Mouse (Mus musculus) hindbrain, embryonic 14.5 days (tissue): ENCODE measurements at regions not wholly inside any gene's neighbourhood (a gene's known extent, or its start where the extent isn't known, plus 50 kb on each side); places are given as distances from the start of the nearest gene placed in this dataset.
A peak's percentile ranks its signal among the peaks of the same experiment; 100 is the strongest.

Experiments
- ATAC-seq: fragments of 200-750 bp; cut with Nextera tagmentation; 2 replicates; pipeline ENCODE4 v1.8.0; 2017; ENCODE audit warnings: moderate number of reproducible peaks, mild to moderate bottlenecking, moderate TSS enrichment, moderate library complexity; ENCODE audit not compliant: low FRiP score
- DNase-seq: peaks from one replicate; pipeline ENCODE4 v3.0.0-alpha.2; 2015; ENCODE audit warnings: low spot score
- H3K27ac ChIP-seq: fragments of 300-500 bp; sonication (generic); 2 replicates; pipeline ENCODE4 v1.5.1; 2014; ENCODE audit warnings: mild to moderate bottlenecking, moderate library complexity
- H3K27me3 ChIP-seq: fragments of 300-500 bp; sonication (generic); 2 replicates; pipeline ENCODE4 v1.6.1; 2014; ENCODE audit warnings: mild to moderate bottlenecking, low read length, mixed read lengths; ENCODE audit not compliant: control insufficient read depth, insufficient read depth
- H3K36me3 ChIP-seq: fragments of 300-500 bp; sonication (generic); replicated peaks from 2 replicates; pipeline ENCODE4 v1.6.1; 2014; ENCODE audit not compliant: control insufficient read depth, insufficient read depth
- H3K4me1 ChIP-seq: fragments of 300-500 bp; sonication (generic); replicated peaks from 2 replicates; pipeline ENCODE4 v1.6.1; 2014; ENCODE audit warnings: antibody characterized with exemption, low read length, mixed read lengths; ENCODE audit not compliant: control insufficient read depth, insufficient read depth
- H3K4me2 ChIP-seq: fragments of 300-500 bp; sonication (generic); replicated peaks from 2 replicates; pipeline ENCODE4 v1.6.1; 2014; ENCODE audit warnings: mild to moderate bottlenecking, moderate library complexity
- H3K4me3 ChIP-seq: fragments of 300-500 bp; sonication (generic); replicated peaks from 2 replicates; pipeline ENCODE4 v1.5.1; 2014; ENCODE audit warnings: mild to moderate bottlenecking, low read length
- H3K9ac ChIP-seq: fragments of 300-500 bp; sonication (generic); 2 replicates; pipeline ENCODE4 v1.6.1; 2014
- H3K9me3 ChIP-seq: fragments of 300-500 bp; sonication (generic); 2 replicates; pipeline ENCODE4 v1.6.1; 2016; ENCODE audit warnings: low read length; ENCODE audit not compliant: control insufficient read depth
- WGBS: fragments of 180-500 bp; shearing (Covaris S2); extraction: QIAGEN DNeasy Blood & Tissue Kit; methylation state at CpG from one replicate; pipeline ENCODE4 v1.1.7; 2014; 5-methylcytosine and 5-hydroxymethylcytosine counted together

DNA sequence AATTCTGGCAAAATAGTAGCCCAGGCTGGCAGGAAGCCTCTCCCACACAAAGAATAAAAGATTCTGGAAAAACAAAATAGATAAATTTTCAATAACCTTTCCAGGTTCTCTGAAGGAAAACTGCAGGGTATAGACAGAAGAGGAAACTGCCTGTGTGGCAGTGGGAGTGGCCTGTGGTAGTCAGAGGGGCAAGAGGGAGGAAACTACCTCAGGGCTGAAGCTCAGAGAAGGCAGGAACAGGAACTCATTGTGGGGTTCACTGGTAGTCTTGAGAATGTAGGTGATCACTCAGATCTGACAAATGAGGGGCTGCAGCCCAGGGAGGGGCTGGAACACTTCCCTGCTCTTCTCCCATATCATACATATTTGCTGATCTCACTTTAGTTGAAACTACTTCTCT is 118.0 kb upstream of the Ufm1 start:
- ATAC-seq (no peak), DNase-seq (no peak)
- H3K27ac ChIP-seq = no peak overlapping the region
- H3K4me2 ChIP-seq = no peak overlapping the region
- H3K27me3 ChIP-seq = no peaks in the 10 kb centered on the region
- H3K36me3 ChIP-seq = no peaks in the 10 kb centered on the region
- H3K4me3 ChIP-seq = no peak overlapping the region
- H3K9ac ChIP-seq = no peak overlapping the region
- no peaks in the 10 kb centered on the region for H3K9me3 ChIP-seq
- no peaks in the 10 kb centered on the region for H3K4me1 ChIP-seq

DNA sequence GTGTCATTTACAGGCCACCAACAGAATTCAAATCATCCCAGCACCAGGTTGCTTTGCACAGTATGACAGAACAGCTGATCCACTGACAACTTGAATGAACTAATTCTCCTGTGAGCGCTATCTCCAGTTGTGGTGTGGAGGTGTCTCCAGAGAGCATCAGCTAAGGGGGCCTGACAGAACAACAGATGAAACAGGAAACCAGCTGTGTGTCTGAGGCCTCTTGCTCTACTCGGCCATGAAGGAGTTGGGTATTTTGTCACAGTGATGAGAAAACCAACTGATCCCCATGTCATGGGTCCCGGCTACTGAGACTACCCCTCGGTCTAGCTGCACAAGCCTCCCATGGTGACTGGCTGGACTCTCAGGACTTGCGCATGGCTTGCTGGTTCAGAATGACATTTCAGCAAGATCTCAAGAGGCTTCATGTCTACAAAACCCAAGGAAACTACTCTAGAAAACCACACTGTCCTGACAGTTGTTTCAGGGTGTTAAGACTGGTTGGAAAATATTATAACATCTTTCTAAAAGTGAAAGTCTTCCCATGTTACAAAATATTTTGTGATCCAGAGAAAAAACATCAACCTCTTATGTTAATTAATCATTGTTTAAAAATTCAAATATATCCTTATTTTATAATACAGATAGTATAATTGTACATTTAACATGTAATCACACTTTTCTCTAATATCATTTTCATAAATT is 113.9 kb upstream of the Ufm1 start:
- WGBS = 74% methylated on average over 5 of the region's 5 CpGs

DNA sequence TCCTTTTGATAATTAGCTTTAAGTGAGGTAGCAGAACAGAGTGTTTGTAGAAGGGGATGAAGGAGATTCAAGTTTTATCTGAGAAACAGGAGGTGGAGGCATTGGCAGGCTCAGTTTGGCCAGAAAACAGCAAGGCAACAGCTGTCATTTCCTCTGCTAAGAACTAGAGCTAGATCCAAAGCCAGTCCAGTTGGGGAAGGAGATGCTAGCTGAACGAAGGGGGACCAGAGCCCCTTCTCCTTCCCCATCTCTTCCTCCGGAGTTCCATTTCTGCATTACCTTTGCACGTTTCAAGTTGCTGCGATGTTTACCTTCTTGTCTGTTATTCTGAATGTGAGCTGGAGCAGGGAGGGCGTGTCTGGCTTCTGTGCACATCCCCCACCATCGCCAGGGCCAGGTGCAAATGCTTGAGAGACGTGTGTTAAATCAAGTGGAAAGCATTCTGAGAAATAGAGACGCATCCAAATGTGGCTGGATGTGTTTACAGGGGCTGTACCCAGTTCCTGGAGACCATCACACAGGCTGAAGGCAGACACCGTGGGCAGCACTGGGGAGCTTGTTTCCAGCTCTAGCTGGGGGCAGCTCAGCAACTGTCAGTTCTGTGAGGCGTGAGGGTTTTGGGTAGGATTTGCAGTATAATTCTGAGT is 111.4 kb upstream of the Ufm1 start:
- no peak overlapping the region for H3K9ac ChIP-seq
- H3K4me2 ChIP-seq = no peak overlapping the region
- 43% methylated on average over 10 of the region's 10 CpGs for WGBS
- no peak for ATAC-seq
- no peaks in the 10 kb centered on the region for H3K27me3 ChIP-seq
- no peaks in the 10 kb centered on the region for H3K9me3 ChIP-seq
- no peak overlapping the region for H3K27ac ChIP-seq
- no peak overlapping the region for H3K4me3 ChIP-seq
- H3K36me3 ChIP-seq = no peaks in the 10 kb centered on the region
- no peak for DNase-seq
- 0 out of 2 replicates have a peak, but pooled peaks cover 3% of the 10 kb centered on the region for H3K4me1 ChIP-seq

More for the DNA sequence above, 113.9 kb upstream of the Ufm1 start:
- DNase-seq (no peak), ATAC-seq (no peak)
- no peaks in the 10 kb centered on the region for H3K36me3 ChIP-seq
- H3K9me3 ChIP-seq = no peaks in the 10 kb centered on the region
- 0 out of 2 replicates have a peak, but pooled peaks cover 3% of the 10 kb centered on the region for H3K4me1 ChIP-seq
- H3K4me3 ChIP-seq = no peak overlapping the region
- no peak overlapping the region for H3K27ac ChIP-seq
- no peak overlapping the region for H3K4me2 ChIP-seq
- H3K9ac ChIP-seq = no peak overlapping the region
- no peaks in the 10 kb centered on the region for H3K27me3 ChIP-seq

DNA sequence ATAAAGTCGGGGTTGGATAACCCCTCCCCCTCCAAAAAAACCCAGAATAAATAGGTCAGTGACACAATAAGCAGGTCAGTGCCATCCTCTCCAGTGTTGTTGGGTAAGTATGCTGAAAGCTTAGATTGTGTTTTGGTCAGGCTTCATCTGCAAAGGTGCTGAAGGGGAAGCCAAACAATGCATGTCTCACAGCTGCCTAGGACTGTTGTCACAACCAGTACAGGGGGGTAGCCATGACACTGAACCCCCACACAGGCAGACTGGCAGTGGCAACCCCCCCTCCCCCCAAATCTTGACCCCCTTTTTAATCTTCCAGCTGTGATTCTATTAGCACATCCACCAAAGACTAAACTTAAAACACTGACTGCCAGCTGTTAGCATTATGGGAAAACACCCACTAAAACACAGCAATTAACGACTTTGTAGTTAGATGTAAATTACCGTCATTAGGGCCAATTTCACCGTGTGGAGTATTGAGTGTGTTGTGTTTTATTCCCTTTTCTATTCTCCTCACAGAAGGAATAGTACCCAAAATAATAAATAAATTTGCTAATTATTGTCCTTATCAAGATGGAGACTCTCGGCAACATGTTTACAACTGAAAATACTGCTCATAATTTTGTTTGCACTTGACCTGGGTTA is 105.5 kb upstream of the Ufm1 start:
- ATAC-seq (0 out of 2 replicates have a peak, but pooled peaks have one; percentile 27), DNase-seq (no peak)
- Histone ChIP-seq H3K9ac (no peak overlapping the region), H3K9me3 (no peaks in the 10 kb centered on the region), H3K27me3 (no peaks in the 10 kb centered on the region), H3K4me1 (no peaks in the 10 kb centered on the region), H3K4me2 (no peak overlapping the region), H3K36me3 (no peaks in the 10 kb centered on the region), H3K27ac (no peak overlapping the region), H3K4me3 (no peak overlapping the region)
- 59% methylated on average over 5 of the region's 5 CpGs for WGBS

DNA sequence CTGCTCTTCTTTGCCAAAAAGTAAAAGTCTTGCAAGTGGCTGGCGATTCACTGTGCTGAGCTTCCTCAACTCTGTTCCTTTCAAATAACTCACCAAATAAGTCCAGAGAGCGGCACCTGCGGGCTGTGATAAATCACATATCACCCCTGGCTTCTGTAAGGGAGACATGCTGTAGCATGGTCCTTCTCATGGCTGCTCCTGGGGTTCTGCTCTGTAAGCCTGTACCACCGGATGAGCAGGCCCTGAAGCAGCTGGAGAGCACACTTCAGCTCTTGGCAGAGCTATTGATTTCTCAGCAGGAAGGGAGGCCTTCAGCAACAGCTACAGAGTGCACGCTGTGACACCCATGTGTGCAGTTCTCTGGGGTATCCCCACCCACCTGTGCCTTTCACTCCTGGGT is 101.5 kb upstream of the Ufm1 start:
- 68% methylated on average over 5 of the region's 5 CpGs for WGBS
- no peak for ATAC-seq
- H3K4me3 ChIP-seq = no peak overlapping the region

DNA sequence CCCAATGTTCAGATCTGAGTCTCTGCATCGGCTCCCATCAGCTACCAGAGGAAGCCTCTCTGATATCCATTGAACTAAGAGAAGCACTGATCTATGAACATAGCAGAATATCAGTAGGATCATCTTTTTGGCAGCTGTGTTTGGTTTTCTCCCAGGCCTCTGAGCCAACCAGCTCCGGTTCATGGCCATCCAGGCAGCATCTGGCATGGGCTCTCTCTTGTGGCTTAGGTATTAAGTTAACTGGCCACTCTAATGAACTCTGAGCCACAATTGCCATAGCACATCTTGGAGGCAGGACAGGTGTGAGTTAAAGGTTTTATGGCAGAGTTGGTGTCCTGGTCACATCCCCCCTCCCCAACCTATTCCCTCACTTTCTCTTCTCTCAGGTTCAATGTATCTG is 90.2 kb upstream of the Ufm1 start:
- DNase-seq (no peak), ATAC-seq (no peak)
- no peaks in the 10 kb centered on the region for H3K27me3 ChIP-seq
- H3K4me3 ChIP-seq = no peak overlapping the region
- no peak overlapping the region for H3K4me2 ChIP-seq
- H3K9me3 ChIP-seq = no peaks in the 10 kb centered on the region
- H3K36me3 ChIP-seq = no peaks in the 10 kb centered on the region
- H3K27ac ChIP-seq = no peak overlapping the region
- H3K4me1 ChIP-seq = no peaks in the 10 kb centered on the region
- WGBS = 98% methylated on average over 2 of the region's 2 CpGs
- no peak overlapping the region for H3K9ac ChIP-seq

More for the DNA sequence above, 101.5 kb upstream of the Ufm1 start:
- no peaks in the 10 kb centered on the region for H3K9me3 ChIP-seq
- H3K36me3 ChIP-seq = no peaks in the 10 kb centered on the region
- DNase-seq = no peak
- H3K27me3 ChIP-seq = no peaks in the 10 kb centered on the region
- H3K4me2 ChIP-seq = no peak overlapping the region
- H3K27ac ChIP-seq = no peak overlapping the region
- H3K4me1 ChIP-seq = no peaks in the 10 kb centered on the region
- no peak overlapping the region for H3K9ac ChIP-seq

DNA sequence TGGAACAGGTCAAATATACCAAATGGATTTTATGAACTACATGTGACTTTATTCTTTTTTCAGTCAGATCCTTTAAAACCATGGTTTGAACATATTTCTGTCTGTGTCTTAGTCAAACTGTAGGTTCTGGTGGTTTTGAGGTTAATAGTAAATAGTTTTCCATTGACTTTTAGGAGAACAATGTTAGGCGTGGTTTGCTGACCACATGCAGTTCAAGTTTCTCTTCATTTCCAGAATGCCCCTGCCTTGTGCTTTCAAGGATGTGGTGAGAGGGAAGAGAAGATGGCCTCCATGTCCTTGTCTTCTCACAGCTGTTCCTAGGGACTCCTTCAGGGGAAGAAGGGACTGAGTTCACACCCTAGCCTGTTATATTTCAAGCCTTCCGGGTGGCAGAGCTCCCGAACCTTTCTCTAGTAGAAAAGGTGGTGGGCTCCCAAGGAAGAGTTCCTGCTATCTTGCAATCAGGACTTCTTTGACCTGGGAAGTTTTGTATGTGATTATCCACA is 76.1 kb upstream of the Ufm1 start:
- H3K4me2 ChIP-seq = no peak overlapping the region
- no peaks in the 10 kb centered on the region for H3K36me3 ChIP-seq
- H3K9ac ChIP-seq = no peak overlapping the region
- 95% methylated on average over 3 of the region's 3 CpGs for WGBS
- H3K27ac ChIP-seq = no peak overlapping the region
- H3K4me3 ChIP-seq = no peak overlapping the region
- no peak for ATAC-seq
- no peaks in the 10 kb centered on the region for H3K4me1 ChIP-seq
- DNase-seq = no peak
- H3K27me3 ChIP-seq = no peaks in the 10 kb centered on the region
- H3K9me3 ChIP-seq = no peaks in the 10 kb centered on the region

DNA sequence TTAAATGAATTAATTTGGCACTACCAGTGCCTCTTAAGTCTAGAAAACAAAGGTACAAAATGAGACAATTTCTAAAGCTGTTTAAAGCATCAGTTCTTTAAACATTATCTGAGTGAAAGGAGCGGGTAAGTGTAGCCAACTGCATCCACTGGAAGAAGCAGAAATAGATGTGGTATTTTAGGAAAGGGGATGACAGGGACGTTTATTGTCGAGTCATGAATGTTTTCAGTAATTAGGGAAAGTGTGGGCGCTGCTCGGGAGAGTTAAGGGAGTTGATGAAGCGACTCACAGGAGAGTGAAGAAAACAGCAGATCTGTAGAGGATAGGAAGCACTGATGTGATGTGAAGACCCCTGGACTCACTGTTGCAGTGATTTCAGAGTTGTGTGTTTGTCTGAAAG is 68.1 kb upstream of the Ufm1 start:
- Histone ChIP-seq H3K4me2 (no peak overlapping the region), H3K4me1 (no peaks in the 10 kb centered on the region), H3K4me3 (no peak overlapping the region), H3K9me3 (no peaks in the 10 kb centered on the region), H3K27me3 (no peaks in the 10 kb centered on the region), H3K9ac (no peak overlapping the region), H3K27ac (no peak overlapping the region), H3K36me3 (no peaks in the 10 kb centered on the region)
- WGBS = 81% methylated on average over 6 of the region's 6 CpGs
- no peak for ATAC-seq
- DNase-seq = no peak

DNA sequence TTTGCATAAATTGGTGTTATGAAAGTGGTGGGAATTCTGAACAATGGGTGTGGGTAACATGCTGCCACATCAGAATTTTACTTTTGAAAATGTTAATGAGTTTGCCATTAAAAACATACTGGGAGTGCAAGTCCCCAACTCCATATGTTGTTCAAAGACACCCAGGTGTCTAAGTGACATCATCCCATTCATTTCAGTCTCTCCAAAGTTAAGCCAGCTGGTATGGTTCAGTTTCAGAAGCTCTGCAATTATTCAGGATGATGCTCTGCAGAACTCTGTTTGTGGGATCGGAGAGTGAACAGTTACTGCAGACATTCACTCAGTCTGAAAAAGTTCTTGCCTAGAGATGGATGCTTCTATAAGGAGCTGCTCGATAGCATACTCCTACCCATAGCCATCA is 56.3 kb upstream of the Ufm1 start:
- Histone ChIP-seq H3K27me3 (no peaks in the 10 kb centered on the region), H3K36me3 (no peaks in the 10 kb centered on the region), H3K4me2 (no peak overlapping the region), H3K4me1 (no peaks in the 10 kb centered on the region), H3K4me3 (no peak overlapping the region), H3K9me3 (no peaks in the 10 kb centered on the region), H3K9ac (no peak overlapping the region), H3K27ac (no peak overlapping the region)
- 95% methylated on average over 2 of the region's 2 CpGs for WGBS
- no peak for ATAC-seq
- DNase-seq = no peak
